Mouse (Mus musculus) CH12.LX (cell line): ENCODE data around the gene Pcdh9. TPM values are rescaled to one million over a fixed set of nuclear protein-coding genes. Genes with fewer than 3 reads are reported as not detected.

Experiments
- DNase-seq: peaks from one replicate; pipeline ENCODE4 v3.0.0-alpha.2; 2013; ENCODE audit errors: extremely low read depth
- H3K27ac ChIP-seq: 2 replicates; pipeline ENCODE4 v1.5.1; 2012; ENCODE audit warnings: low read depth, mild to moderate bottlenecking, control low read depth, moderate library complexity; ENCODE audit not compliant: insufficient read depth
- H3K27me3 ChIP-seq: replicated peaks from 2 replicates; pipeline ENCODE3; 2012; ENCODE audit warnings: inconsistent platforms
- H3K36me3 ChIP-seq, 2 experiments: replicated peaks in 1 of 2; 2 replicates each; pipeline versions ENCODE3 to v1.6.1; 2012; ENCODE audit warnings: inconsistent platforms in 1 of 2, low read length in 1 of 2, mild to moderate bottlenecking in 1 of 2, mixed read lengths in 1 of 2, moderate library complexity in 1 of 2; ENCODE audit not compliant: control insufficient read depth in 1 of 2, insufficient read depth in 1 of 2
- H3K4me1 ChIP-seq, 2 experiments: 2 replicates each; pipeline ENCODE4 v1.6.1; 2012; ENCODE audit warnings: inconsistent platforms in 1 of 2, moderate library complexity in 1 of 2; ENCODE audit not compliant: insufficient read depth in 2 of 2, control insufficient read depth in 1 of 2
- H3K4me2 ChIP-seq: 2 replicates; pipeline ENCODE4 v1.6.1; 2012; ENCODE audit warnings: low read depth, mild to moderate bottlenecking, control low read depth; ENCODE audit not compliant: poor library complexity, insufficient read depth, severe bottlenecking
- H3K4me3 ChIP-seq, 3 experiments: fragments of 150-350 bp in 1 of 3; sonication (generic) in 1 of 3; replicated peaks in 1 of 3; 2 replicates each; pipeline versions ENCODE3 to v1.5.1; 2011 to 2012; ENCODE audit warnings: low read depth in 2 of 3, low read length in 2 of 3, mild to moderate bottlenecking in 2 of 3, moderate library complexity in 2 of 3, control low read depth in 1 of 3, improper control_type of control experiment in 1 of 3, inconsistent platforms in 1 of 3, mixed read lengths in 1 of 3; ENCODE audit not compliant: poor library complexity in 1 of 3
- H3K79me2 ChIP-seq: replicated peaks from 2 replicates; pipeline ENCODE4 v1.6.1; 2012; ENCODE audit warnings: mild to moderate bottlenecking, moderate library complexity; ENCODE audit not compliant: control insufficient read depth, poor library complexity, insufficient read depth, severe bottlenecking; ENCODE audit errors: extremely low read depth
- H3K9ac ChIP-seq: 2 replicates; pipeline ENCODE4 v1.6.1; 2012; ENCODE audit warnings: low read depth, mild to moderate bottlenecking, control low read depth, moderate library complexity; ENCODE audit not compliant: insufficient read depth
- H3K9me3 ChIP-seq: replicated peaks from 2 replicates; pipeline ENCODE3; 2012; ENCODE audit warnings: low read length, inconsistent platforms, mixed read lengths
- CHD2 ChIP-seq: IDR thresholded peaks from 2 replicates; pipeline ENCODE4 v1.6.1; 2011; ENCODE audit warnings: low read length, improper control_type of control experiment
- ELF1 ChIP-seq: IDR thresholded peaks from 2 replicates; pipeline ENCODE4 v1.6.1; 2014; ENCODE audit warnings: low read depth, mild to moderate bottlenecking, inconsistent platforms, low read length, improper control_type of control experiment
- EP300 ChIP-seq: IDR thresholded peaks from 2 replicates; pipeline ENCODE4 v1.6.1; 2011; ENCODE audit warnings: low read length, improper control_type of control experiment
- GABPA ChIP-seq: IDR thresholded peaks from 2 replicates; pipeline ENCODE4 v1.6.1; 2012; ENCODE audit warnings: low read depth, low read length, improper control_type of control experiment, inconsistent platforms; ENCODE audit not compliant: insufficient replicate concordance
- IRF4 ChIP-seq: IDR thresholded peaks from 2 replicates; pipeline ENCODE4 v1.6.1; 2014; ENCODE audit warnings: low read depth, mild to moderate bottlenecking, inconsistent platforms, low read length, improper control_type of control experiment
- JUN ChIP-seq: IDR thresholded peaks from 2 replicates; pipeline ENCODE4 v1.6.1; 2011; ENCODE audit warnings: low read depth, mild to moderate bottlenecking, low read length, improper control_type of control experiment, moderate library complexity; ENCODE audit not compliant: insufficient read depth
- MAFK ChIP-seq: IDR thresholded peaks from 2 replicates; pipeline ENCODE4 v1.6.1; 2011; ENCODE audit warnings: low read length, improper control_type of control experiment; ENCODE audit not compliant: insufficient replicate concordance
- MAZ ChIP-seq: IDR thresholded peaks from 2 replicates; pipeline ENCODE4 v1.6.1; 2012; ENCODE audit warnings: low read depth, mild to moderate bottlenecking, inconsistent platforms, low read length, improper control_type of control experiment, moderate library complexity
- MEF2A ChIP-seq: IDR thresholded peaks from 2 replicates; pipeline ENCODE4 v1.6.1; 2014; ENCODE audit warnings: low read depth, mild to moderate bottlenecking, inconsistent platforms, low read length, improper control_type of control experiment, borderline replicate concordance
- MXI1 ChIP-seq: IDR thresholded peaks from 2 replicates; pipeline ENCODE4 v1.6.1; 2011; ENCODE audit warnings: mild to moderate bottlenecking, low read depth, low read length, improper control_type of control experiment
- MYC ChIP-seq: IDR thresholded peaks from 2 replicates; pipeline ENCODE4 v1.6.1; 2011; ENCODE audit warnings: low read depth, mild to moderate bottlenecking, improper control_type of control experiment, low read length
- NELFE ChIP-seq: IDR thresholded peaks from 2 replicates; pipeline ENCODE4 v1.6.1; 2011; ENCODE audit warnings: low read depth, low read length, improper control_type of control experiment
- POLR2AphosphoS2 ChIP-seq: IDR thresholded peaks from 2 replicates; pipeline ENCODE4 v1.6.1; 2011; ENCODE audit warnings: low read depth, low read length, improper control_type of control experiment
- RAD21 ChIP-seq: IDR thresholded peaks from 2 replicates; pipeline ENCODE4 v1.6.1; 2011; ENCODE audit warnings: low read depth, mild to moderate bottlenecking, low read length, improper control_type of control experiment, moderate library complexity
- RCOR1 ChIP-seq: conservative IDR thresholded peaks from 2 replicates; pipeline ENCODE4 v1.6.1; 2012; ENCODE audit warnings: low read depth, mild to moderate bottlenecking, inconsistent platforms, low read length, improper control_type of control experiment
- SIN3A ChIP-seq: IDR thresholded peaks from 2 replicates; pipeline ENCODE4 v1.6.1; 2012; ENCODE audit warnings: low read length, improper control_type of control experiment, inconsistent platforms
- TBP ChIP-seq: conservative IDR thresholded peaks from 2 replicates; pipeline ENCODE4 v1.6.1; 2011; ENCODE audit warnings: low read depth, low read length, improper control_type of control experiment
- TCF12 ChIP-seq: IDR thresholded peaks from 2 replicates; pipeline ENCODE4 v1.6.1; 2014; ENCODE audit warnings: low read depth, mild to moderate bottlenecking, inconsistent platforms, low read length, improper control_type of control experiment
- UBTF ChIP-seq: IDR thresholded peaks from 2 replicates; pipeline ENCODE4 v1.6.1; 2012; ENCODE audit warnings: low read depth, mild to moderate bottlenecking, inconsistent platforms, low read length, improper control_type of control experiment, moderate library complexity
- USF2 ChIP-seq: conservative IDR thresholded peaks from 2 replicates; pipeline ENCODE4 v1.6.1; 2011; ENCODE audit warnings: low read depth, low read length, improper control_type of control experiment
- ZMIZ1 ChIP-seq: IDR thresholded peaks from 2 replicates; pipeline ENCODE4 v1.6.1; 2012; ENCODE audit warnings: low read depth, mild to moderate bottlenecking, inconsistent platforms, low read length, improper control_type of control experiment
- ZNF384 ChIP-seq: IDR thresholded peaks from 2 replicates; pipeline ENCODE4 v1.6.1; 2012; ENCODE audit warnings: low read depth, low read length, improper control_type of control experiment, inconsistent platforms
- dilution Hi-C: fragments of 300-500 bp; cut with MboI; formaldehyde crosslinking; loops from 2 replicates; pipeline ENCODE4 v1.14.3; 2020; ENCODE audit warnings: low sequenced_read_pairs; ENCODE audit not compliant: extremely low pct_unique_long_range_greater_than_20kb, extremely low pct_ligation_motif_present
- in situ Hi-C: fragments of 300-500 bp; cut with MboI; formaldehyde crosslinking; loops from 3 replicates; pipeline ENCODE4 v1.14.3; 2019; ENCODE audit warnings: low sequenced_read_pairs, low pct_ligation_motif_present, low pct_unique_long_range_greater_than_20kb, mixed read lengths
- polyA plus RNA-seq: library from polyadenylated mRNA; unstranded; fragments of >175 nt; gene quantifications from 2 replicates; pipeline ENCODE4 v1.2.1, GENCODE M21; 2012; ENCODE audit warnings: low read depth; ENCODE audit not compliant: insufficient read length
- total RNA-seq, 2 experiments: library from RNA; depleted of rRNA; stranded (reverse); fragments of 300-350 nt in 1 of 2; fragments of >200 nt in 1 of 2; gene quantifications; 2 replicates each; pipeline ENCODE4 v1.2.3; 2012 to 2014

Gene Pcdh9
- total and polyA plus RNA-seq, 3 experiments = not detected

DNA sequence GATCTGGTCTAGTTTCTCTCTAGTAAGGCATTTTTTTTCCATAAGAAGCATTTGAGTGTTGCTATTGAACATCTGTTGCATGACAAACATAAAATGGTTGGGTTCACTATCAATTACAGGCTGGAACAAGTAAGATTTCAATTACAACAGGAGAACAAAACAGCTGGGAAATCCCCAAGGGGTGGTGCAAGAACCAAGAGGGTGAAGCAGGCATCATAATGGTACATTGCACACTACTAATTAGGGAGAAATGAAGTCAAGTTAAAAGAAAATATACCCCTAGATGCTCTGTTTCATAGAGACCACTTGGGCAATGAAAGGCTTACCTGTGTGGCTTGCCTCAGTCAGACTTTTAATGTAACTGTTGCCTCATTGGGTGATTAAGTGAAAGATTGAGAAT lies 384.4 kb downstream of the Pcdh9 start:
- no peaks in the 10 kb centered on the region for H3K36me3 ChIP-seq
- dilution Hi-C loops (no loop called here), in situ Hi-C loops (no loop called here)
- peaks cover 23% of the 10 kb centered on the region for H3K9me3 ChIP-seq
- H3K9ac ChIP-seq = no peak overlapping the region
- no peak overlapping the region for H3K4me2 ChIP-seq
- TF ChIP-seq SIN3A (no peak), POLR2AphosphoS2 (no peak), MEF2A (no peak), EP300 (no peak), ZNF384 (no peak), CHD2 (no peak), IRF4 (no peak), NELFE (no peak), TBP (no peak), RAD21 (no peak), GABPA (no peak), TCF12 (no peak), ZMIZ1 (no peak), RCOR1 (no peak)
- TF ChIP-seq, all 38 proteins: peak for 0
- Histone ChIP-seq H3K4me3 (no peak overlapping the region), H3K27me3 (no peaks in the 10 kb centered on the region), H3K27ac (no peak overlapping the region), H3K79me2 (no peaks in the 10 kb centered on the region), H3K4me1 (no peaks in the 10 kb centered on the region)
- no peak for DNase-seq

GRCm38 (mm10) chr14:93498813-93499690 lies 391.4 kb downstream of the Pcdh9 start:
- in situ Hi-C loops (no loop called here), dilution Hi-C loops (no loop called here)
- H3K4me1 ChIP-seq = no peaks in the 10 kb centered on the region
- no peak overlapping the region for H3K27ac ChIP-seq
- H3K4me3 ChIP-seq = no peak overlapping the region
- H3K27me3 ChIP-seq = no peaks in the 10 kb centered on the region
- peaks cover 40% of the 10 kb centered on the region for H3K9me3 ChIP-seq
- no peak overlapping the region for H3K4me2 ChIP-seq
- no peak for DNase-seq
- H3K36me3 ChIP-seq = no peaks in the 10 kb centered on the region
- no peaks in the 10 kb centered on the region for H3K79me2 ChIP-seq
- no peak for TF ChIP-seq MAFK
- no peak for TF ChIP-seq UBTF
- no peak for TF ChIP-seq GABPA
- TF ChIP-seq USF2 = no peak
- TF ChIP-seq MAZ = no peak
- TF ChIP-seq ELF1 = no peak
- no peak for TF ChIP-seq RCOR1
- TF ChIP-seq CHD2 = no peak
- TF ChIP-seq MXI1 = no peak
- TF ChIP-seq MYC = no peak
- no peak for TF ChIP-seq TBP
- no peak for TF ChIP-seq JUN
- no peak for TF ChIP-seq SIN3A
- no peak overlapping the region for H3K9ac ChIP-seq
